Mouse (Mus musculus) spleen, adult 18-20 months (tissue): ENCODE measurements around the gene Atp6v1a.

Experiments used
- DNase-seq, 2 experiments: peaks; one replicate each; pipeline ENCODE4 v3.0.0; 2022; ENCODE audit warnings: mixed read lengths in 2 of 2

Gene Atp6v1a

DNA sequence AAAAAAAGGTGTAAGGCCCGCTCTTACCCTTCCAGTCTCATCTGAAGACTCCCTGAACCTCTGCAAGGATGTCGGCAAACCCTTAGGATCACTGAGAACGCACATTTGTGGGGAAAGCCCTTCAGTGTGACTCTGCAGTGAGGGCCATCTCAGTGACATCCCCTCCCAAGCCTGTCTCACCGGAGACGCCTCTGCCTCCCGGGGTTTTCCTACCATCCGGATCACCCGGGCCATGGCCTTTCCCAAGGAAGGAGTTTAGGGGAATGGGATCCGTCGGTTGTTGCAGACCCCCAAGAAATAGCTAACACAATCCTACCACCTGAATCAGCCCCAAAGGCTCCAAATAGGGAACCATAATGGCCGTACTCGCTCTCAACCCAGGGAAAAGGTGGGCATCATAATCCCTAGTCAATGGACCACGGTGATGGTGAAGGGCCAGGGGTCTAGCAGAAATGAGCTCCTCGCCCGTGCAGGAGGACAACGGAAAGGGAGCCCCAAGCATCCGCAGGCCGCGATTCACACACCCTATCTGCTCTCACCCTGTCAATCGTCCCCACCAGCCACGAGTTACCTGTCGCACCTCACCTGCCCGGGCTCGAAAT, 1.0 kb downstream of the Atp6v1a start:
- peak in 1 of 2 experiments; percentile 18 for DNase-seq

DNA sequence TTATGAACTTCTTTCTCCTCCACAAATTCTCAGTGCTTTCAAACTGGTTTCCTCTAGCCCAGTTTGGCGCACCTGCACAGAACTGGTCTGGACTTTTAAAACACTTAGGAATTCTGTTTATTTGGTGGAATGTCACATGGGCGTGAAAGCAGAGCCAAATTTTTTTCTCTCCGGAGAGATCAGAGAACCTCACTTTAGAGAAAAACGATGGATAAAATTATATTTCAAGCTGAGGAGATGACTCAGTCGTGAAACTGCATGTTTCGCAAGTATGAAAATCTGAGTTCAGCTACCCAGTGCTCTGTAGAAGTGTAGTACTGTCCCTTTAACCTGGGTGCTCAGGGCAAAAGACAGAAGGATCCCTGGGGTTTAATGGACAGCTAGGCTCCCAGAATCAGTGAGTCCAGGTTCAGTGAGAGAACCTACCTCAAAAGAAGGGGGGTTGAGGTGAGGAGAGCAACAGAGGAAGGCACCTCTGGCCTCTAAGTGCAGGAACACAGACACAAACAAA, 2.9 kb downstream of the Atp6v1a start:
- no peak for DNase-seq

DNA sequence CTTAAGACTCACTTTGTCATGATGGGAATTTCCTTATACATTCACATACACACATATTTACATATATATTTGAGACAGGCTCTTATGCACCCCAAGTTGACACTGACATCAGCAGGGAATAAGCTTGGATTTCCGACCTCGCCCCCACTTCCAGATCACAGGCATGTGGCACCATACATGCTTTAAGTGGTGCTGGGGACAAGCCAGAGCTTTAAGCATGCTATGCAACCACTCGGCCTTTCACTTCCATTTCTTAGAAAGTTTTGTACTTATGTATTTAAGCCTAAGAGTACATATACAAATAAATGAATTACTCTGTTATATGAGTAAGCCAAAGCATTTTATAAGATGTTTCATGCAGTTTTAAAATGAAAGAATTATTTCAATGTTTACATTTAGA, 6.3 kb downstream of the Atp6v1a start:
- no peak for DNase-seq

DNA sequence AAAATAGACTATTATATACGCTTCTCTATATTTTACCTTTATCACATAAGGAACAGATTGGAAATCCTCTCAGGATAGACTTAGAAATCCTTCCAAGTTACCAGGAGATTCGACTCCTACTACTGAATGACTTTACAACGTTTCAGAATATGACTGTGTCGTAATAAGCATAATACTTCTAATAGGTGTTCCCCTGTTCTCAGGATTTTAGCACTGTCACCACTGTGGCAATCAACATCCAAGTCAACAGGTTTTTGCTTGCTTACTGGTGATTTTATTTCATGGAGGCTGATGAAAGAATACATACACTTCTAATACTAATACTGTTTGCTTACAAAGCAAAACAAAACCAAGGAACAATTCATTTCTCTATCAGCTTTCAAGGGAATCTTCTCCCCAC, 7.2 kb downstream of the Atp6v1a start:
- no peak for DNase-seq

DNA sequence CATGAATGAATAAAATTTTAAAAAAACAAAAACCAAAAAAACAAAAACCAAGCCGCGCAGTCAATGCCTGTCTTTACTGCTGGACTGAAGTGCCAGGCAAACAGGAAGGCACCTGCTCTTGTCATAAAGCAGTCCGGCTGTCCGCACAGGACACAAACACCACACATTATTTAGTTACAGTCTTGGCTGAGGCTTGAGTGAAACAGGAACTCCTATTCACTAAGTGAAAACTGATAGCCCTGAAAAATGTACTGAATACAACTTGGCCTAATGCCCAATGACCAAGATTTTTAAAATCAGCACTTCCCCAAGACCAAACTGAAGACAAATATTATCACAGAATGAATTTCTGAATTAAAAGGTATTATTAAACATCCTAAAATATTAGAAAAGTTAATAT, 13.1 kb downstream of the Atp6v1a start:
- no peak for DNase-seq

DNA sequence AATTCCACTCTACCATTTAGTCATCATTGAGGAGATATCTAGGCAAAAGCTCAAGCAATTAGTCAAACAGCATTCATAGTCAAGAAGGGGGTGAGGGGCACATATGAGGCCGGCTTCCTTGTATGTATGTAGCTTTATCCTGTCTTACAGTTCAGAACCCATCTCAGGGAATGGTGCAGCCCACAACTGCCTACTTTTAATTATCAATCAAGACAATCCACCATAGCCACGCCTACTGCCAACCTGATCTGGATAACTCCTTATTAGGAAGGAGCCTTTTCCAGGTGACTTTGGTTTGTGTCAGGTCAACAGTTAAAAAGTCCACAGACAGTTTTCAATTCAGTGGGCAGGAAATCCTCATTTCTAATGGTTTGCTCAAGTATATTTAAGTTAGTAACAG, 14.1 kb downstream of the Atp6v1a start:
- DNase-seq: no peak

DNA sequence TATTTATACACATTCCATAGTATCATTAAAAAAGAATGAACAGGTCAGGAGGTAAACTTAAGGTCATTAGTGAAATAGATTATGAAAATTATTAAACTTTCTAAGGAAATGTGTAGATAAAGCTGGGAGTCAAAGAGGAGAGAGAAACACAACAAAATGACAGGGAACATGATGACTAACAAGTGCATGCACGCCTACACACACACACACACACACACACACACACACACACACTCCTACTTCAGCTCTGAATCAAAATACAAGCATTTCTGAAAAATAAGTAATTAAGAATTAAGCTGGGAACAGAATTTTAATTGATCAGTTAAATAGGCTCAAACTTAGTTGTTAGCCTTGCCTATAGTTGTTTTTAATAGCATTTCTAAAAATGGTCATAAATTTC, 14.8 kb downstream of the Atp6v1a start:
- DNase-seq: no peak

DNA sequence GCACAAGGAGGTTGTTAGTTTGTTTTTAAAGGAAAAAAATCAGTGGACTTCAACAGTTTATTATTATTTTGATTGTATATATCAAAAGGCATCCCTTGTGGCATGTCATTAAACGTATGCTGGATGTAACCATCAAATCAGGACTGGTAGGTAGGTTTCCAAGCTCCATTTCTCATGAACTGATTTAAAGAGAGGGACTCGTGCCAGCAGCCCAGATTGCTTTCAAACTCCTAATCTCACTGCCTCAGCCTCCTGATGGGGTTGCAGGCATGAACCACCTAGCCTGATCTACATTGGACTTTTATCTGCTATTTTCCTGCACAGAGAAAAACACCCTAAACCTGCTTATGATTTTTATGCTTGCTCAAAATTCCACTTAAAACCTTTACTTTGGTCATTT, 15.7 kb downstream of the Atp6v1a start:
- DNase-seq: no peak

DNA sequence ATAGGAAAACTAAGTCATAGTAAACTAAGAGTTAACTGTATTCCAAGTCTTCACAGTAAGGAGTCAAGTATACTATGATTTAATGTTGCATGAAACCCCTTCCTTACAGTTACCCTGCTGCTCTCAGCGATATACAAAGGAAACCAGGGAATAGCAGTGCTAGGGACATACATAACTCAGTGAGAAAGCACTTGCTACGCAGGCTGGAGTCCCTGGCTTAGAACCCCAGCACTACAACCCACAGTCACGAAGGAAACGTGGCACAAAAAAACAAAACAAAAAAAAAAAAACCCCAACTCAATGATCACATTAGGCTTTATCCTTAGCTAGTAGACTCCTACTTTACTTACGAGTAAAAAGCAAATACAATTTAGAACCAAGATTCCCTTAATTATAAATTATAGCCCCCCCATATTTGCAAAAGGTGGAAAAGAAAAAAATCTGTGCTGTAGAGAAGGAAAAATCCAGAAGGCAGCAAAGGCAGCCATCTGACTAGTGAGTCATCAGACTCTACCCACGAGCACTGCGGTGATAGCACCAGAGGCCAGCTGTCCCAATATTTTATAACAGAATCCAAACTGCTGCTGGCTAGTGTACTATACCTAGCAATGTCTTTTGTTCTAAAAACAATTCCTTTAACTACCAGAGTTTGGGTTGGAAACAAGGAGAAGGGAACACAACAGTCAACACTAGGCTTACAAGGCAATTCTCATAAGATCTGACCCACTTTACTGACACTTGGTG, 16.4 kb downstream of the Atp6v1a start:
- no peak for DNase-seq

DNA sequence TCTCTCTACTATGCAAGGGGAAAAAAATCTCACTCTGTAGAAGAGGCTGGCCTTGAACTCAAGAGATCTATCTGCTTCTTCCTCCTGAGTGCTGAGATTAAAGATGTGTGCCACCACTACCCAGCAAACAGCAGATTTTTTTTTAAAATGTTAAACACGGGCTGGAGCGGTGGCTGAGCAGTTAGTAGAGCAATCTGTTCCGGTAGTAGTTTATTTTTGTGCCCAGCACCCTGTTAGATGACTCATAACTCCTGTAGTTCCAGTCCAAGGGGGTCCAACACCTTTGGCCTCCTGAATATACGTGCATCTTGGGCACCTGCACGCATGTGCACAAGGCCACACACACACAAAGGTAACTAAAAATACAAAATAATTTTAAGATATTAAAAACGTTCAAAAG, 16.9 kb downstream of the Atp6v1a start:
- DNase-seq: no peak

DNA sequence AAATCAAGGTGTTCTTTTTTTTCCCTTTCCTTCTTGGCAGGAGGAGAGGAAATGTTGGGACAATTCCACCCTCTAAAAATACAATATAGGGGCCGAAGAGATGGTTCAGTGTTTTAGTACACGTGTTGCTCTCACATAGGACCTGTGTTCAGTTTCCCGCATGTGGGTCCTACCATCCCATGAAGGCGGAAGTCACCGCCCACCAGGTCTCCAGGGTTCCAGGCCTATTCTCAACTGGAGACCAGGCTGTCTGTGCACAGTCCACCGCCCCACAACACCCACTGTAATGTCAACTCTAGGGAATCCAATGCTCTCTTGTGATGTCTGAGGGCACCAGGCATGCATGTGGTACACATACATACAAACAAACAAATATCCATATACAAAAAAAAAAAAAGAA, 17.4 kb downstream of the Atp6v1a start:
- DNase-seq: no peak

DNA sequence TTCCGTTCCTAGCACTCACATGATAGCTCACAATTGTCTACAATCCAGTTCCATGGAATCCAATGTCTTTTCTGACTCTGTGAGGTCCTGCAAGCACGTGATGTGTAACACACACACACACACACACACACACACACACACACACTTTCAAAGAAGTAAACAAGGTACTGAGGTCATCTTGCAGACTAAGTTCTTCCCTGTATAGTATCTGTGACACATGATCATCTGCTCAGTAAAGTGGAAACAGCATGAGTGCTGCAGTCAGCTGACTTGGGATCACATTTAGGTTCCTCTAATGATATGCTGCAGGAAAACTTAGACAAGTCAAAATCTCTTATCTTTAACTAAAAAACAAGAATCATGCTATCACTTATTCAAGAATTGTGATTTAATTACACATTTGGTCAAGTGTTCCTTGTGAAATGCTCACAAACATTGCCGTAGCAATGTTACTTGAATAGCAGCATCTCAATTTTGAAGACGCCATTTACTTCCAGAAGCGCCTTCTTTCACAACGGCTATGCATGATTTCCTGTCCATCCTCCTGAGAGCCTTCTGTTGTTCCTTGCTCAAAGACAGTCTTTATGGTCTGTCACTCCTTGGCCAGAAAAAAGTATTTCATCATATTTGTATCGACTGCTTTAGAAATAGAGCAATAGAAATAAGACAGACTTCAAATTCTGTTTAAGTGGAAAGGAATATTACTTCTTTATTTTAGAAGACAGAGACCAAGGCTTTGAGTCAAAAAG, 19.6 kb downstream of the Atp6v1a start:
- no peak for DNase-seq

DNA sequence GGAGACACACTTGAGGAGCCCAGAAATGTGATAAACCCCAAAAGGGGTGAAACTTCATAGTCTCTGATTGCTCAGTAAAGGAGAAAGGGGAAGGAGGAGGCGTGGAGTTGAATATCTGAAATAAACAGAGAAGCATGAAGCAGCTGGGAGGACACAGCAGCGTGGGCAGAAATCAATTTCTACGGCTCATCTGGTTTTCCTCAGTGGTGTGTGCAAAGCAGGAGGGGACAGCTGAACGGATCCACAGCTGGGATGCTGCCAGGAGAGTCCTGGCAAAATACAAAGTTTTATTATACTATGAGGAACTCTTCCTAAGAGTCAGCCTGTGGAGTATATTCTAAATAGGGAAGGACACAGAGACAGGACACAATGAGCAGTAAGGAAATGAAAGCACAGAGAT, 30.5 kb downstream of the Atp6v1a start:
- no peak for DNase-seq

DNA sequence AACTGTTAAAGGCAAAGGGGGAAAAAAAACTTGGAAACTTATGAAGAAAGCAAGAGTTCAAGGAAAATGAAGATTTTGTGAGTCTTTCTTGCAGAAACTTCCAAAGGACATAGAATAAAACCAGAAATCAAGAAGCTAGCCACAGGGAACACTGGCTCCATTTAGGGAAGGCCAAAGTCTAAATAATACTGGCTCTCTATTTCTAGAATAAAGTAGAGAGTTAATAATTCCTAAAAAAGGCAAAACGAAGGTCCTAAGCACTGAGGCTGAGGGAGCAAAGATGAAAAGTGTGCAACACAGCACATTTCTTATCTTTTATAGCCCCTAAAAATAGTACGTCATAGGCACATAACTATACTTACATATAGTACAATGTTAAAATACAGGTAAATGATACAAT, 34.3 kb downstream of the Atp6v1a start:
- DNase-seq: no peak

DNA sequence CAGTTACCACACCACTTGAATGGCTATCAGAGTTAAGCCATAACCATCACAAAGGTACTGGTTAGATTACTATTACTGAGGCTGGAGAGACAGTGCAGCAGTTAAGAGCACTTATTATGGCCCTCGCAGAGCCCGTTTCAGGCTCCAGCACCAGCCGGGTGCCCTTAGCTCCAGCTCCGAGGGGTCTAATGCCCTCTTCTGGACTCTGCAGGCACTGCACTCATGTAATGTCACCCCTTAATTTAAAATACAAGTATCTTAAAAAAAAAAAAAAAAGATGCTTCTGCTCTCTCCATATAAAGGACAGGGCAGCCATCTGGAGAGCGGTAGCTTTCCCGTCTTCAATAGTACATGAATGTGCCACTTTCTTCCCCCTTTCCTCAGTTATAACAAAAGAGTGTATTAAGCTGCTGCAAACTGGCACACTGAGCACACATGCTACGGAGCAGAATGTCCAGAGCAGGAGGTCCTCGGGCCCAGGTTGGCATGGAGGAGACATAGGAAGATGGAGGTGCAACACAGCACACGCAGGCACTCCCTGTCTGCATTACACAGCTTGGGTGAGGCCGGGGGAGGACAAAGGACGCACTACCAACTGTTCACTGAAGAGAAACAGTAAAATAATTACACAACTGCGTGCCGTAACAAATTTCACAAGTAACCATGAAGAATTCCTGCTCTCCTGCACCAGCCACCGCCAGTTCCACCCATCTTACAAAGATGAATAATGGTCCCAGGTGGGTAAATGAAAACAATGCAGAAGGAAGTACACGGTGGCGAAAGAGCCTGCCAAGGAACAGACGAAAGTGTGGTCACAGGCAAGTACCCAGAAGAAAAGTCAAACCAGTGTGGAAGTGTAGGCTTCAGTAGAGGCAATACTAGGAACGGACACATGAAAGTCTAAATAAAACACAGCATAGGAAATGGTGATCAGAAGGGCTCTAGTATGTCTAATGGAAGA, 35.4 kb downstream of the Atp6v1a start:
- no peak for DNase-seq

DNA sequence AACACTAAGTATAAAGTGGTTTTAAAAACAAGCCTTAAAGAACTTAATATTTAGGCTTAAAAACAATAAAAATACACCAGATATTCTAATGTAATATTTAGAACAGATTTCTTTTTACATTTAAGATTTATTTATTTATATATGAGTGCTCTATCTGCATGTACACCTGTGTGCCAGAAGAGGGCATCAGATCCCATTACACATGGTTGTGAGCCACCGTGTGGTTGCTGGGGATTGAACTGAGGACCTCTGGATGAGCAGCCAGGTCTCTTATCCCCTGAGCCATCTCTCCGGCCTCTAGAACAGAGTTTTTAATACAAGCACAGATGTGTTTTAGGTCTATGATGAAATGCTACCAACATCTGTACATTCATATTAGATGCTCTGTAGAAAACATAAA, 36.6 kb downstream of the Atp6v1a start:
- no peak for DNase-seq

DNA sequence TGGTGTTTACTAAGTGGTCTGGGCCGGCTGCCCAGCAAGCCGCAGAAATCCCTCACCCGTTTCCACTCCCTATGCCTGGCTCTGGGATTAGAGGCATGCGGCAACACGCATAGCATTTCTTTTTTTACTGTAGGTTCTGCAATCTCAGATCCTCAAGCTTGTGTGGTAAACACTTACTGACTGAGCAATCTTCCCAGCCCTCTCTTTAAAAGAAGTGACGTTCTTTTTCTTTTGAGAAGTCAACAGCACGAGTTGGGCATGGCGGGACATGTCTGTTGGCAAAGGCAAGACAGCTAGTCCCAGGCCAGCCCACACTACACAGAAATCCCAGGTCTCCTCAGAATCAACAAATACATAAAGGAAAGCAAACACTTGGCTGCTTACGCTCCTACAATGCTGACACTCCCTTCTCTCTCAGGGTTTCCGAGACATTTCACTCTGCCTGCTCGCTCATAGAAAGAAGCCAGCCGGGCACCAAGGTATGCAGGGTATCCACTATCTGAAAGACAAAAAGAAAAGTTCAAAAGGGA, 38.3 kb downstream of the Atp6v1a start:
- DNase-seq: no peak

DNA sequence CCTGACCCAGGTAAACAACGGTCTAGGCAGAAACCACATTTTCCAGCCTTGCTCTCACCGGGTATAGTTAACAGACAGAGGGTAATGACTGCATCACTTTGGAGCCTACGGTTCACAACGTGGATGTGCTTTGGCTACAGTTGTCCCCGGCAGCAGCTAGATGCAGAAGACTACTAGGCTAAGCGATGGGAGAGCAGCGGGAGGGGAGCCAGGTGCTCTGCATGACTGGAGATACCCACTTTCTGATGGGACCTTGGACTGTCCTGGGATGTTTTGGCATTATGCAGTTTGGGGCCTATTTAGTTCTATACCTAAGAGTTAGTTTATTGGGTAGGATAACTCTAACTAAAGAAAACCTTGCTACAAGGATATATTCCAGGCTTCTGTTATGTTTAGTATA, 40.1 kb downstream of the Atp6v1a start:
- DNase-seq: no peak

DNA sequence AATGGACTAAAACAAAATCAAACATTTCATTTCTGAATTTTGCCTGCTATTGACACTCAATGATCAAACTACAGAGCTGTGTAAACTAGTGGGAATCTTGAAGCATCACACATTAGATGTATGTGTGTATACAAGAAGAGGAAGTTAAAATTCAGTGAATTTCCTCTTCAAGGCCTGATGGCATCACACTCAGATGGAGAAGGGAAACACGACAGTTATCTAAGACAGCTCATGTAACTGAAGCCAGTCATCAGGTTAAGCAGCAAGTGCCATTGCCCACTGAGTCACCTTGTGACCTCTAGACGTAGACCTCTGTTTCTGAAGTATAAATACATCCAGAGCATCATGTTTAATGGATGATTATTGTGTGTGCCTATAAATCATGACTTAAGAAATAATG, 51.9 kb downstream of the Atp6v1a start:
- no peak for DNase-seq

DNA sequence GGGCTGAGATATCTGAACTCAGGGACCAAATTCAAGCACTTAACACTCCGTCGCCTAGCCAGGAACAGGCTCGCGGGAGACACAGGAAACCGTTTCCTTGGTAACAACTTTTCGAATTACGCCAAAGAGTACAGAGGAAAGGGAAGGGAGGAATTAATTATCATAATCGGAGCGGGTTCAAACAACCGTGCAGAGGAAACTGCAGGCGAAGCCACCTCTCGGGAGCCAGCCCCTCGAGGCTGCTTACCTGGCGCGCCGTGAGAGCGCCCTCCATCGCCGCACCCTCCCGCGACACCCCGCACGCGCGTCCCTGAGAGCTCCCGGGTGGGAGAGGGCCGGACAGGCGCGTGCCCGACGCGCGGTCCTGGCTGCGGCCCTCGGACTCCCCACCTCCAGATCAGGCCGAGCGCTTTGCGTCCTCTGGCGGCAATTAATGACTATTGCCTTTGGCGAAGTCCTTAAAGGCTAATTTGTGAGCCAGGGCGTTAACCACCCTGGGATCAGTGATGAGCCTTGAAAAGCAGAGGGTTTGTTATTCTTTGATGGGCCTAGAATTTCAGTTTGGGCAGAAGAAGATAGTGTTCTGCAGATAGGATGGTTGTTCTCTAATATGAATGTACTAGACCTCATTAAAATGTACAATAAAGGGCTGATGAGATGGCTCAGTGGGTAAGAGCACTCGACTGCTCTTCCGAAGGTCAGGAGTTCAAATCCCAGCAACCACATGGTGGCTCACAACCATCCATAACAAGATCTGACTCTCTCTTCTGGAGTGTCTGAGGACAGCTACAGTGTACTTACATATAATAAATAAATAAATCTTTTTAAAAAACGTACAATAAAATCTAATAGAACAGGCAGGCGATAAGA, 76.2 kb downstream of the Atp6v1a start, which contains the start of gene Gramd1c:
Gramd1c (minus strand) TSS at position 321 of the 870 bp plus-strand sequence.
- peak; percentile 13 to 35 for DNase-seq

DNA sequence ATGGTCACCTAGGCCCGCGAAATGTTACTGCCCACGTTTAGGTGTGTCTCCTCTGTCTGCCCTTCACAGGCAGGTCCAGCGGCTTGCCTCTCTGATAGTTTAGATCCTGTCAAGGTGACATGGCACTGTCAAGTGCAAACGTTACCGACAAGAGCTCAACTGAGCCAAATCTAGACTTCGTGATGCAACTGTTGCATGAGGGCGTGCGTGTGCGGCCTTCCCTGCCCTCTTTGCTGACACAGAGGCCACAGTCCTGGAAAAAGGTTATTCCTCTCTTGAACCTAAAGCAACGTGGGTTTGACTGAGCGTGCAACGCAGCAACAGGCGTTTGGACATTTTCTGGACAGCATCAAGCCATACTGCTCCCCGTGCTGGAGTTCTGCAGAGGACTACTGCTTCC, 78.2 kb downstream of the Atp6v1a start:
- no peak for DNase-seq
